Mouse (Mus musculus) inflammation-experienced regulatory T-cells, adult 6 months (primary cell): ENCODE data around the gene Bnc2. TPM values are rescaled to one million over a fixed set of nuclear protein-coding genes. Genes with fewer than 3 reads are reported as not detected.

Source experiments
- ATAC-seq: one replicate; pipeline ENCODE4 v1.8.0; 2017
- polyA plus RNA-seq, 3 experiments: library from polyadenylated mRNA; unstranded; fragments of 100-300 nt; shearing (Covaris generic); gene quantifications; one replicate each; pipeline ENCODE4 v1.2.1; 2017

Bnc2 gene
- polyA plus RNA-seq = not detected

- no peak for ATAC-seq
Observed at GRCm38 (mm10) chr4:84675171-84675973, at the start of gene Bnc2. Gene Bnc2 (minus strand): TSS chr4:84675275.

- no peak for ATAC-seq
Observed at GRCm38 (mm10) chr4:84707961-84708360, 32.9 kb upstream of the Bnc2 start.

- no peak for ATAC-seq
Observed at GRCm38 (mm10) chr4:84685521-84686366, 10.7 kb upstream of the Bnc2 start.

GRCm38 (mm10) chr4:84685009-84685408 lies 9.9 kb upstream of the Bnc2 start:
- ATAC-seq = no peak

GRCm38 (mm10) chr4:84675974-84676315 lies 870 bp upstream of the Bnc2 start:
- no peak for ATAC-seq

GRCm38 (mm10) chr4:84674318-84675170 lies 531 bp downstream of the Bnc2 start:
- ATAC-seq = no peak

GRCm38 (mm10) chr4:84673681-84674307 lies 1.3 kb downstream of the Bnc2 start:
- ATAC-seq = no peak

- no peak for ATAC-seq
Observed at GRCm38 (mm10) chr4:84672181-84672791, 2.8 kb downstream of the Bnc2 start.

GRCm38 (mm10) chr4:84670996-84671395 lies 4.1 kb downstream of the Bnc2 start:
- no peak for ATAC-seq

GRCm38 (mm10) chr4:84669650-84670049 lies 5.4 kb downstream of the Bnc2 start:
- no peak for ATAC-seq

- ATAC-seq = no peak
Observed at GRCm38 (mm10) chr4:84668949-84669605, 6.0 kb downstream of the Bnc2 start.

GRCm38 (mm10) chr4:84668226-84668625 lies 6.8 kb downstream of the Bnc2 start:
- ATAC-seq = no peak

- no peak for ATAC-seq
Observed at GRCm38 (mm10) chr4:84662228-84663065, 12.6 kb downstream of the Bnc2 start.

- ATAC-seq = no peak
Observed at GRCm38 (mm10) chr4:84661341-84661740, 13.7 kb downstream of the Bnc2 start.

GRCm38 (mm10) chr4:84651786-84652185 lies 23.3 kb downstream of the Bnc2 start:
- no peak for ATAC-seq

GRCm38 (mm10) chr4:84646576-84646975 lies 28.5 kb downstream of the Bnc2 start:
- no peak for ATAC-seq

GRCm38 (mm10) chr4:84639166-84639565 lies 35.9 kb downstream of the Bnc2 start:
- no peak for ATAC-seq

GRCm38 (mm10) chr4:84637641-84638040 lies 37.4 kb downstream of the Bnc2 start:
- ATAC-seq = no peak

GRCm38 (mm10) chr4:84634751-84635150 lies 40.3 kb downstream of the Bnc2 start:
- ATAC-seq = no peak

GRCm38 (mm10) chr4:84633991-84634390 lies 41.1 kb downstream of the Bnc2 start:
- ATAC-seq = no peak
